Mouse (Mus musculus) heart, embryonic 13.5 days (tissue): ENCODE data around the gene Mta3. TPM values are rescaled to one million over a fixed set of nuclear protein-coding genes. Genes with fewer than 3 reads are reported as not detected.
A peak's percentile ranks its signal among the peaks of the same experiment; 100 is the strongest.

Experiments used
- ATAC-seq: fragments of 200-750 bp; cut with Nextera tagmentation; 2 replicates; pipeline ENCODE4 v1.8.0; 2017; ENCODE audit warnings: moderate TSS enrichment; ENCODE audit not compliant: insufficient number of reproducible peaks, low FRiP score, low TSS enrichment; ENCODE audit errors: extremely low read depth
- H3K27ac ChIP-seq: fragments of 300-500 bp; sonication (generic); replicated peaks from 2 replicates; pipeline ENCODE4 v1.5.1; 2015; ENCODE audit warnings: moderate library complexity, mild to moderate bottlenecking, inconsistent platforms
- H3K27me3 ChIP-seq: fragments of 300-500 bp; sonication (generic); replicated peaks from 2 replicates; pipeline ENCODE4 v1.6.1; 2015; ENCODE audit warnings: mild to moderate bottlenecking, inconsistent platforms
- H3K36me3 ChIP-seq: fragments of 300-500 bp; sonication (generic); 2 replicates; pipeline ENCODE4 v1.6.1; 2015; ENCODE audit warnings: mild to moderate bottlenecking, inconsistent platforms
- H3K4me1 ChIP-seq: fragments of 300-500 bp; sonication (generic); 2 replicates; pipeline ENCODE4 v1.6.1; 2015; ENCODE audit warnings: inconsistent platforms
- H3K4me2 ChIP-seq: fragments of 300-500 bp; sonication (generic); 2 replicates; pipeline ENCODE4 v1.6.1; 2015; ENCODE audit warnings: inconsistent platforms, mild to moderate bottlenecking, moderate library complexity
- H3K4me3 ChIP-seq: fragments of 300-500 bp; sonication (generic); 2 replicates; pipeline ENCODE4 v1.5.1; 2015; ENCODE audit warnings: moderate library complexity, mild to moderate bottlenecking, inconsistent platforms
- H3K9ac ChIP-seq: fragments of 300-500 bp; sonication (generic); 2 replicates; pipeline ENCODE4 v1.6.1; 2015; ENCODE audit warnings: inconsistent platforms, mild to moderate bottlenecking, moderate library complexity
- H3K9me3 ChIP-seq: fragments of 300-500 bp; sonication (generic); 2 replicates; pipeline ENCODE4 v1.6.1; 2016; ENCODE audit warnings: inconsistent platforms
- WGBS: fragments of 180-500 bp; shearing (Covaris S2); methylation state at CpG from one replicate; pipeline ENCODE4 v1.1.7; 2015; ENCODE audit warnings: mixed read lengths; 5-methylcytosine and 5-hydroxymethylcytosine counted together
- polyA plus RNA-seq: library from polyadenylated mRNA; unstranded; fragments of >200 nt; fragmentation: Nextera tagmentation; extraction: Ambion mirVana; gene quantifications from 2 replicates; pipeline ENCODE4 v1.2.1, GENCODE M21; 2015

The Mta3 gene
- polyA plus RNA-seq, 1 experiment from 2014 or later = 34.9 TPM

DNA sequence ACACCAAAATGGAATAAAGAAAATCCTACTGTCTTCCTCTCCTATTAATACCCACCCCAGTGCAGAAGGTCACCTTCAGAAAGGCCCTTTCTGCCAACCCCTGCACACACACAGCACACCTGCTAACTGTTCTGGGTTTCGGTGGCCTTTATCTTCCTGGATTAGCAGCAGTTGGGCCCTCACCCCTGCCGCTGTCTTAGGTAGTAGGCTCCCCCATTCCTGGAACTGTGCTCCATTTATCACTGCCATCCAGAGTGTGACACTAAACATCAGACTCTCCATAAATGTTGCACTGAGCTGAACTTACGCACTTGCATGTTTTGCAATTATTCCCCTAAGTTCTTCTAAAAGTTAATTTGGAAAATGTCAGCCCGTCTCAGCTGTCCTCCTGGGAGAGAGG, 14.6 kb upstream of the Mta3 start:
- no peak for ATAC-seq
- 46% methylated on average over 4 of the region's 4 CpGs for WGBS
- H3K9ac ChIP-seq = no peak overlapping the region
- no peaks in the 10 kb centered on the region for H3K27me3 ChIP-seq
- no peak overlapping the region for H3K4me2 ChIP-seq
- no peak overlapping the region for H3K4me3 ChIP-seq
- peaks cover 11% of the 10 kb centered on the region for H3K9me3 ChIP-seq
- H3K27ac ChIP-seq = no peak overlapping the region
- no peaks in the 10 kb centered on the region for H3K36me3 ChIP-seq
- peaks cover 16% of the 10 kb centered on the region for H3K4me1 ChIP-seq

DNA sequence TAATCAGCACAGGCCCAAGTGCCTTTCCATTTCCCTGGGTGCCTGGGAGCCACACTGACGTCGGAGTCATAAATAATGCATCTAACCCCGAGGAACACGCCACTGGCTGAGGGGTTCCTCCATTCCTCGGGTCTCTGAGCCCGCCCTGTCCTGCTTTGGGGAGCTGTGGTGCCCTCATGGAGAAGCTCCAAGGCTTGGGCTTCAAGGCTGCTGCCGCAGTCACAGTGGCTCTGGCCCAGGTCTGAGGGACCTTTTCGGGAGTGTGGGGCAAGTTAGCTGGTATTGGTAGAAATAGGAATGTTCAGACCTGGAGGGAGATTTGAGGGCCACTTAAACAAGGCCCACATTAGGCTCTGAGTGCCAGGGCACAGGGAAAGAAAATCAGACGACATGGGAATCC, 12.0 kb upstream of the Mta3 start:
- H3K4me3 ChIP-seq = no peak overlapping the region
- 0 out of 2 replicates have a peak, but pooled peaks cover 4% of the 10 kb centered on the region for H3K9me3 ChIP-seq
- no peaks in the 10 kb centered on the region for H3K36me3 ChIP-seq
- no peak overlapping the region for H3K9ac ChIP-seq
- 75% methylated on average over 9 of the region's 9 CpGs for WGBS
- H3K4me1 ChIP-seq = peaks cover 16% of the 10 kb centered on the region
- no peak for ATAC-seq
- H3K4me2 ChIP-seq = no peak overlapping the region
- H3K27ac ChIP-seq = no peak overlapping the region
- no peaks in the 10 kb centered on the region for H3K27me3 ChIP-seq

DNA sequence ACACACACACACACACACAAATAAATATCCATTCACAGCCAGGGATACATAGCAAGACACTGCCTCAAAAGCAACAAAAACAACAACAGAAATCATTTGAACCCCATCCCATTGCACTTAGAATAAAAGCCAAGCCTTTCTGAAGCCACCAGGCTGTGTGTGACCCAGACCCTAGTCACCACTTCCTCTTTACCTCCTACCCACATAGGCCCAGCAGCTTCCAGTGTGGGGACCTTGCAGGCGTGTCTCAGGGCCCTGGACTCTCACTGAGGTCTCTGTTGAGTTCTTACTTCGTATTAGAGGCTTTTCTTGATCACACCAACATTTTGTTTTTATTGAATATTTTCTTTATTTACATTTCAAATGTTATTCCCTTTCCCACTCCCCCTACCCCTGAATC, 10.2 kb upstream of the Mta3 start:
- WGBS = 70% methylated on average over 2 of the region's 2 CpGs
- Histone ChIP-seq H3K36me3 (no peaks in the 10 kb centered on the region), H3K27ac (no peak overlapping the region), H3K27me3 (no peaks in the 10 kb centered on the region), H3K9me3 (0 out of 2 replicates have a peak, but pooled peaks cover 4% of the 10 kb centered on the region), H3K4me3 (no peak overlapping the region), H3K9ac (no peak overlapping the region), H3K4me2 (no peak overlapping the region), H3K4me1 (peaks cover 8% of the 10 kb centered on the region)
- ATAC-seq = no peak

DNA sequence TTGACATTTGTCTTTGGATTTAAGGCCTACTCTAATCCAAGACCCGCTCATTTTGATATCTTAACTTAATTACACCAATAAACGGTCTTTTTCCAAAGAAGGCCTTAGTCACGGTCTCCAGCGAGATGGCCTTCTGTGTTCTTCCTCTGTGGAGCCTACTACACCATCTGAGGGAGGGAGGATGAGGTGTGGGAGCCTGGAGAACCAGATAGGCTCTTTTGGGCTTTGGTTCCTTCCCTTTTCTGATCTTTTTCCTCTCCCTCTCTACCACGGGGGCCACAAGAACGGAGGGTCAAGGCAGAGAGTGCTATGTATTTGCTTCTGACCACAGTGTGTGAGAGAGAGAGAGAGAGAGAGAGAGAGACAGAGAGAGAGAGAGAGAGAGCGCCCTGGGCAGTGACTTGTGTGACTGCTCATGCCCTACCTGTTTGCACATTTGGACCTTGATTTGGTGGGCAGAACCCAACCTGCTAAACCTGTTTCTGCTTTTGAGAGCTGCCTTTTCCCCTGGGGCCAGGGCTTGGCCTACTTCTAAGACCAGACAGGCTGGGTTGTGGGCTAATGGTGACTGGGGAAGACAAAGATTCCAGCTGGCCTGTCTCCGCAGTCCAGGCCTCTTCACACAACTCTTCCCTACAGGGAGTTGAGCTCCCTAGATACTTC, 6.8 kb upstream of the Mta3 start:
- no peak overlapping the region for H3K9ac ChIP-seq
- no peak overlapping the region for H3K4me3 ChIP-seq
- H3K27ac ChIP-seq = no peak overlapping the region
- H3K4me1 ChIP-seq = no peaks in the 10 kb centered on the region
- ATAC-seq = no peak
- 80% methylated on average over 8 of the region's 8 CpGs for WGBS
- H3K27me3 ChIP-seq = no peaks in the 10 kb centered on the region
- no peaks in the 10 kb centered on the region for H3K9me3 ChIP-seq
- no peak overlapping the region for H3K4me2 ChIP-seq
- H3K36me3 ChIP-seq = no peaks in the 10 kb centered on the region

DNA sequence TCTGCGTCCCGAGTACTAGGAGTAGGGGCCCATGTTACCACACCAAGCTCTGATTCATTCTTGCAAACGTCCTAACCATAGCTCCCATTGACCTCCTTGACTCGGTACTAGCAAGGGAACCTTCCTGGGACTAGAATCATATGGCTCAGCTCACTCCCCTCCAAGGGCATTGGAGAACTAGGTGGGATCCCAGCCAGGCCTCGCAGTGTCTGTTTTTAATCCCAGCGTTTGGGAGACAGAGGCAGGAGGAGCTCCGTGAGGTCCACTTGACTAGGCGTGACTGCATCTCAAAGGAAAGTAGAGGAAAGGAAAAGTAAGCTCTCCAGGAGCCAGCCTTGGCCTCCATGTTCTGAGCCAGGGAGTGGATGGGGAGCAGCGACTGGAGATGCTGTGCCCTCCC, 5.8 kb upstream of the Mta3 start:
- WGBS = 70% methylated on average over 9 of the region's 9 CpGs
- no peak overlapping the region for H3K9ac ChIP-seq
- H3K4me2 ChIP-seq = no peak overlapping the region
- H3K27me3 ChIP-seq = no peaks in the 10 kb centered on the region
- no peaks in the 10 kb centered on the region for H3K36me3 ChIP-seq
- ATAC-seq = no peak
- H3K9me3 ChIP-seq = no peaks in the 10 kb centered on the region
- H3K27ac ChIP-seq = no peak overlapping the region
- peaks cover under 1% of the 10 kb centered on the region; the same call in 1 of the 2 replicates for H3K4me1 ChIP-seq
- no peak overlapping the region for H3K4me3 ChIP-seq

DNA sequence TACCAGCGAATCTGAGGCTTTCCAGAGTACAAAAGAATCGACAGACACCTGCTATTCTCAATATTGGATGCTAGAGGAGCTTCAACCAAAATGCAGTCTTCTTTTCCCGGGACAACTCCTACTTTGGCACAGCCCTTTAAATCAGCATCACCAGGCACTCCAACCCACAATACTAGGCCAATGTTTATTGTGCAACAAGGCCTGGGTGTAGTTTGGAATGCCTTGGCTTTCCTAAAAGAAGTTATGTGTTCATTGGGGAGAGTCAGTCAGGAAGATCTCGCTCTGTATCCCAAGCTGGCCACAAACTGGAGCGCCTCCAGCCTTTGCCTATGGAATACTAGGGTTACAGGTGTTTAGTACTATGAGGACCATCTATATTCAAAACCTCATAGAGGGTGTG, 1.5 kb upstream of the Mta3 start:
- no peaks in the 10 kb centered on the region for H3K9me3 ChIP-seq

DNA sequence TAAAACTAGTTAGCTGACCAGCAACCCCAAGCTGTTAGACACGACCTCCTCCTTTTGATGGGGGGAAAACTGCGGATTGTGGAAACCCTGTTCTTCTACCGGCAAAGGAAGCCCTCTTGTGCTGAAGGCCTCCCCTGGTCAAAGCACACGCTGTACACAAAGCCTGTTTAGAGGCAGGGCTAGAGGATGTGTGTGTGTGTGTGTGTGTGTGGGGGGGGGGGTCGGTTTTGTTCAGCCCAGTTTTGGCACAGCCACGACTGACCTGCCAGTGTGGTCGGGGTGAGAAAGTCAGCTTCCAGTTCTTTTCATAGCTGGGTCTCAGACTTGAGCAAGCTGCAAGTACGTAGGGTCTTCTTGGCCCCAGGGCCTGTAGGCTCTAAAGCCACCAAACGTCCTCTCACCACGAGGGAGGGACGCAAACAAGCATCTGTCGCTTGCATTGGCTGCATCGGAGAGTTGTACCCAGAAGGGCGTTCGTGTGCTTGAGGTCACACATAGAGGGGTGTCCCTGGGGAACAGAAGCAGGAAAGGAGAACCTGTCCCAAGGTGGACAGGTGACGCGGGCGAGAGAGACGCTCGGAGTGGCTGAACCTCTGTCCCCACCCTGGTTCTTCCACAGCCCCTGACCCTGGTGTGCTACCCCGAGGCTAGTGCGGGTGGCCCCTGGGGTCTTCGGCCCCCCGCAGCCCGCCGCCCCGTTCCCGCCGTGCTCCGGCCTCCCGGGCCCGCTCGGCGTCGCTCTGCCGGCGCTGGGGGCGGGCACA, 429 bp upstream of the Mta3 start:
- Histone ChIP-seq H3K4me1 (peaks cover 22% of the 10 kb centered on the region), H3K9ac (peak overlapping the region; percentile 98), H3K4me2 (peak overlapping the region; percentile 92), H3K4me3 (peak overlapping the region; percentile 96), H3K27ac (peak overlapping the region; percentile 97), H3K9me3 (no peaks in the 10 kb centered on the region), H3K36me3 (peaks cover 17% of the 10 kb centered on the region), H3K27me3 (no peaks in the 10 kb centered on the region)
- WGBS = 4% methylated on average over 33 of the region's 38 CpGs
- peak; percentile 44 for ATAC-seq

More for the DNA sequence above, 1.5 kb upstream of the Mta3 start:
- no peak for ATAC-seq
- no peak overlapping the region for H3K9ac ChIP-seq
- H3K4me2 ChIP-seq = no peak overlapping the region
- WGBS = 85% methylated on average over 5 of the region's 5 CpGs
- no peak overlapping the region for H3K4me3 ChIP-seq
- no peaks in the 10 kb centered on the region for H3K27me3 ChIP-seq
- peaks cover 22% of the 10 kb centered on the region for H3K4me1 ChIP-seq
- H3K36me3 ChIP-seq = peaks cover 8% of the 10 kb centered on the region
- H3K27ac ChIP-seq = no peak overlapping the region

DNA sequence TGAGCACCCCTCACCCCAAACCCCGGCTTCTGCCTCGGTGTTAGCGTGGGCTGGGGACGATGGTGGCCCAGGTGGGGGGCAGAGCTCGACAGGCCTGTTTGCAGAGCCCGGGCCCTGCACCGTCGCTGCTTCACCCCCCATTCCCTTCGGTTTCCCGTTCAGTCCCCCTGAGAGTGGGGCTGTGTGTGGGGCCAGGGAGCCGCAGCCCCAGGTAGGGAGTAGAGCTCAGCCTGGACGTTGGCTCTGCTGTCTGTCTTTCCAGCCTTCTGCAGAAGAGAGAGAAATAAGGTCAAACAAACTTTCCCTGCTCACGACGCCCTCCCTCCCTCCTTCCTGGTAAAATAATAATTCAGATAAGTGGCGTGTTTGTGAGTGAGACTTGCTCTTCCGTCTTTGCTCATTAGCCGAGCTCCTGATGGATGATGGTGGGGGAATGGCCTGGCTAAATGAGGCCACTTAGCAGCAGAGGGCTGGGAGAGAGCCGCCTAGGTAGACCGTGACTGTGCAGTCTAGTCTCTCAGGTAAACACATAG, 697 bp downstream of the Mta3 start:
- Histone ChIP-seq H3K27ac (peak overlapping the region; percentile 97), H3K4me1 (peaks cover 22% of the 10 kb centered on the region), H3K9me3 (no peaks in the 10 kb centered on the region), H3K36me3 (peaks cover 28% of the 10 kb centered on the region), H3K4me2 (peak overlapping the region; percentile 92), H3K4me3 (peak overlapping the region; percentile 96), H3K9ac (peak overlapping the region; percentile 98), H3K27me3 (no peaks in the 10 kb centered on the region)
- peak; percentile 74 for ATAC-seq
- WGBS = under 1% methylated on average over 19 of the region's 19 CpGs

DNA sequence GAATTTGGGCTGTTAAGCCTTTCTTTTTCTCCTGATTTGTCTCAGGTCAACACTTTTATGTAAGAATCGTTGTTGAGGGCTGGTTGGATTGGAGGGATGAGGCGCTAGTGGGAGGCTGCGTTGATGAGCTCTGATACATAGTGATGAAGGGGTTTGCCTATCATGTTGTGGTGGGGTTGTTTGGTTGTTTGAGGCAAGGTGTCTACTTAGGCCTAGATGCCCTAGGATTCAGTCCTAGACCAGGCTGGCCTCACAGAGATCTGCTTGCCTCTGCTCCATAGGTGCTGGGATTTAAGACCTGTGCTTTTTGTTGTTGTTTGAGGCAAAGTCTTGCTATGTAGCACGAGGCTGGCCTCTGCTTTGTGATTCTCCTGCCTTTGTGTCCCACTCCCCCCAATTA, 1.4 kb downstream of the Mta3 start:
- H3K4me2 ChIP-seq = peak overlapping the region; percentile 92
- H3K27me3 ChIP-seq = no peaks in the 10 kb centered on the region
- H3K9ac ChIP-seq = peak overlapping the region; percentile 98
- peaks cover 35% of the 10 kb centered on the region for H3K36me3 ChIP-seq
- no peaks in the 10 kb centered on the region for H3K9me3 ChIP-seq
- H3K4me1 ChIP-seq = peaks cover 22% of the 10 kb centered on the region
- peak overlapping the region; percentile 96 for H3K4me3 ChIP-seq
- peak overlapping the region; percentile 97 for H3K27ac ChIP-seq
- 82% methylated on average over 4 of the region's 4 CpGs for WGBS
- no peak for ATAC-seq

DNA sequence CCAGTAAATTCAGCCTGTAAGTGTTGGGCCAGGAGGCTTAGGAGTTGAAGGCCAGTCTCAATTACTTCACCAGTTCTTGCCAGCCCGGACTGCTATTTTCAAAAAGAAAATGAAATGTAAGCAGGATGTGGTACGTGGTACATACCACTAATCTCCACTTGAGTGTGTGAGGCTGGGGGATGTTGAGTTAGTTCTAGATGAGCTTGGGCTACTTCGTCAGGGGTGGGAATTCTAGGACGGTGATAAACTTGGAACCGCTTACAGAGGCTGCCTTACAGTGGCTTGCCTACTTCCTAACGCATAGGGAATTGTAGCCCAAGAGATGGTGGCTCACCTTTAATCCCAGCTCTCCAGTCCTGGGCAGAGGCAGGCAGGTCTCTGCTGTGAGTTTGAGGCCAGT, 1.9 kb downstream of the Mta3 start:
- H3K27ac ChIP-seq = no peak overlapping the region
- no peak overlapping the region for H3K9ac ChIP-seq
- H3K27me3 ChIP-seq = no peaks in the 10 kb centered on the region
- H3K9me3 ChIP-seq = no peaks in the 10 kb centered on the region
- peak overlapping the region; percentile 92 for H3K4me2 ChIP-seq
- 0 out of 2 replicates have a peak overlapping the region, but pooled peaks have one; percentile 96 for H3K4me3 ChIP-seq
- peaks cover 22% of the 10 kb centered on the region for H3K4me1 ChIP-seq
- WGBS = 86% methylated on average over 6 of the region's 6 CpGs
- H3K36me3 ChIP-seq = peaks cover 40% of the 10 kb centered on the region
- ATAC-seq = no peak

DNA sequence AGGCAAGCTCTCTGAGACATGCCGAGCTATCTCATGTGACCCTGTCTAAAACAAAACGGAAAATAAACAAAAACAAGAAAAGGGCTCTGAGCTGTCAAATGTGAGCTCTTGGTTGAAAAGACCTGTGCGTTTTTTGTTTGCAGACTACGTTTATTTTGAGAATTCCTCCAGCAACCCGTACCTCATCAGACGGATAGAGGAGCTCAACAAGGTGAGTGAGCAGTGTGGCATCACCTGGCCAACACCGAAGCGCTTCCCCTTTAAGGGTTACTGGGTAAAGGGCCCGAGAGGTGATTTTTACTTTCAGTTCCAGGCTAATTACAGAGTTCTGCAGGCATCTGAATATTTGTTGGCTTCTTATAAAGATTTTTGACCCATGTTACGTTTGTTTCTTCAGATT, 2.3 kb downstream of the Mta3 start:
- H3K36me3 ChIP-seq = peaks cover 41% of the 10 kb centered on the region
- no peak for ATAC-seq
- WGBS = 81% methylated on average over 10 of the region's 10 CpGs
- H3K4me1 ChIP-seq = peaks cover 22% of the 10 kb centered on the region
- no peaks in the 10 kb centered on the region for H3K9me3 ChIP-seq
- peak overlapping the region; percentile 92; the same call in 1 of the 2 replicates for H3K4me2 ChIP-seq
- H3K27ac ChIP-seq = no peak overlapping the region
- H3K4me3 ChIP-seq = no peak overlapping the region
- H3K27me3 ChIP-seq = no peaks in the 10 kb centered on the region
- H3K9ac ChIP-seq = no peak overlapping the region
